Mouse (Mus musculus) liver, embryonic 15.5 days (tissue): ENCODE results near the gene Nebl. TPM values are rescaled to one million over a fixed set of nuclear protein-coding genes. Genes with fewer than 3 reads are reported as not detected.
A peak's percentile ranks its signal among the peaks of the same experiment; 100 is the strongest.

Source experiments
- ATAC-seq: fragments of 200-750 bp; cut with Nextera tagmentation; 2 replicates; pipeline ENCODE4 v1.8.0; 2017; ENCODE audit warnings: moderate number of reproducible peaks, mild to moderate bottlenecking, moderate library complexity; ENCODE audit not compliant: insufficient read depth
- H3K27ac ChIP-seq: fragments of 300-500 bp; sonication (generic); replicated peaks from 2 replicates; pipeline ENCODE4 v1.5.1; 2015; ENCODE audit warnings: mild to moderate bottlenecking, inconsistent platforms
- H3K27me3 ChIP-seq: fragments of 300-500 bp; sonication (generic); 2 replicates; pipeline ENCODE4 v1.6.1; 2015; ENCODE audit warnings: mild to moderate bottlenecking, inconsistent platforms
- H3K36me3 ChIP-seq: fragments of 300-500 bp; sonication (generic); replicated peaks from 2 replicates; pipeline ENCODE4 v1.6.1; 2015; ENCODE audit warnings: moderate library complexity, mild to moderate bottlenecking, inconsistent platforms
- H3K4me1 ChIP-seq: fragments of 300-500 bp; sonication (generic); replicated peaks from 2 replicates; pipeline ENCODE4 v1.6.1; 2015; ENCODE audit warnings: inconsistent platforms
- H3K4me2 ChIP-seq: fragments of 300-500 bp; sonication (generic); 2 replicates; pipeline ENCODE4 v1.6.1; 2015; ENCODE audit warnings: moderate library complexity, mild to moderate bottlenecking, inconsistent platforms
- H3K4me3 ChIP-seq: fragments of 300-500 bp; sonication (generic); replicated peaks from 2 replicates; pipeline ENCODE4 v1.5.1; 2015; ENCODE audit warnings: mild to moderate bottlenecking, inconsistent platforms
- H3K9ac ChIP-seq: fragments of 300-500 bp; sonication (generic); 2 replicates; pipeline ENCODE4 v1.6.1; 2015; ENCODE audit warnings: moderate library complexity, mild to moderate bottlenecking, inconsistent platforms
- H3K9me3 ChIP-seq: fragments of 300-500 bp; sonication (generic); replicated peaks from 2 replicates; pipeline ENCODE4 v1.6.1; 2016; ENCODE audit warnings: inconsistent platforms
- WGBS: fragments of 180-500 bp; shearing (Covaris S2); methylation state at CpG from one replicate; pipeline ENCODE4 v1.1.7; 2015; ENCODE audit warnings: mixed read lengths; ENCODE audit not compliant: insufficient replicate concordance; 5-methylcytosine and 5-hydroxymethylcytosine counted together
- polyA plus RNA-seq: library from polyadenylated mRNA; unstranded; fragments of >200 nt; fragmentation: Nextera tagmentation; extraction: Ambion mirVana; gene quantifications from 2 replicates; pipeline ENCODE4 v1.2.1, GENCODE M21; 2015

Gene Nebl
- polyA plus RNA-seq: 0.30 and 0.35 TPM in 2 replicates

GRCm38 (mm10) chr2:17730957-17731830 is at the start of gene Nebl:
Gene Nebl (minus strand): TSS chr2:17731464.
- Histone ChIP-seq H3K27ac (no peak within 1 kb of the TSS), H3K4me3 (peak within 1 kb of the TSS; percentile 48), H3K36me3 (no peaks in the 10 kb centered on the region), H3K27me3 (peaks cover 57% of the 10 kb centered on the region), H3K9ac (no peak within 1 kb of the TSS), H3K4me1 (peaks cover 8% of the 10 kb centered on the region; the same call in 1 of the 2 replicates), H3K9me3 (no peaks in the 10 kb centered on the region), H3K4me2 (peak within 1 kb of the TSS; percentile 70)
- under 1% methylated on average over 57 of the region's 59 CpGs for WGBS
- no peak for ATAC-seq

GRCm38 (mm10) chr2:17770246-17770825 is 39.1 kb upstream of the Nebl start:
- H3K9me3 ChIP-seq: no peaks in the 10 kb centered on the region
- H3K4me1 ChIP-seq: no peaks in the 10 kb centered on the region
- H3K27ac ChIP-seq: no peak overlapping the region
- ATAC-seq: no peak
- H3K36me3 ChIP-seq: no peaks in the 10 kb centered on the region
- H3K9ac ChIP-seq: no peak overlapping the region
- H3K27me3 ChIP-seq: no peaks in the 10 kb centered on the region
- no peak overlapping the region for H3K4me2 ChIP-seq
- 61% methylated on average over 4 of the region's 4 CpGs for WGBS
- H3K4me3 ChIP-seq: no peak overlapping the region

- ATAC-seq: no peak
- Histone ChIP-seq H3K4me2 (no peak overlapping the region), H3K9ac (no peak overlapping the region), H3K27me3 (no peaks in the 10 kb centered on the region), H3K4me3 (no peak overlapping the region), H3K36me3 (no peaks in the 10 kb centered on the region), H3K9me3 (no peaks in the 10 kb centered on the region), H3K27ac (no peak overlapping the region), H3K4me1 (no peaks in the 10 kb centered on the region)
- 52% methylated on average over 5 of the region's 5 CpGs for WGBS
Observed at GRCm38 (mm10) chr2:17769242-17769755, 38.0 kb upstream of the Nebl start.

- WGBS: 49% methylated on average over 4 of the region's 4 CpGs
- Histone ChIP-seq H3K9ac (no peak overlapping the region), H3K4me2 (no peak overlapping the region), H3K4me3 (no peak overlapping the region), H3K27ac (no peak overlapping the region), H3K27me3 (no peaks in the 10 kb centered on the region), H3K9me3 (no peaks in the 10 kb centered on the region), H3K36me3 (no peaks in the 10 kb centered on the region), H3K4me1 (no peaks in the 10 kb centered on the region)
- no peak for ATAC-seq
Observed at GRCm38 (mm10) chr2:17756271-17756670, 25.0 kb upstream of the Nebl start.

- WGBS: 4% methylated on average over 11 of the region's 11 CpGs
Observed at GRCm38 (mm10) chr2:17742051-17742763, 10.9 kb upstream of the Nebl start.

GRCm38 (mm10) chr2:17741555-17741954 is 10.3 kb upstream of the Nebl start:
- 2% methylated on average over 16 of the region's 16 CpGs for WGBS
- no peak overlapping the region for H3K9ac ChIP-seq
- H3K36me3 ChIP-seq: no peaks in the 10 kb centered on the region
- no peak overlapping the region for H3K27ac ChIP-seq
- H3K9me3 ChIP-seq: no peaks in the 10 kb centered on the region
- ATAC-seq: no peak
- no peaks in the 10 kb centered on the region; the same call in 1 of the 2 replicates for H3K27me3 ChIP-seq
- peaks cover 6% of the 10 kb centered on the region for H3K4me1 ChIP-seq
- H3K4me2 ChIP-seq: peak overlapping the region; percentile 53
- H3K4me3 ChIP-seq: peak overlapping the region; percentile 23

More at GRCm38 (mm10) chr2:17742051-17742763, 10.9 kb upstream of the Nebl start:
- Histone ChIP-seq H3K36me3 (no peaks in the 10 kb centered on the region), H3K4me3 (peak overlapping the region; percentile 23; the same call in 1 of the 2 replicates), H3K27me3 (no peaks in the 10 kb centered on the region; the same call in 1 of the 2 replicates), H3K4me2 (peak overlapping the region; percentile 53), H3K9me3 (no peaks in the 10 kb centered on the region), H3K9ac (no peak overlapping the region), H3K27ac (no peak overlapping the region), H3K4me1 (peaks cover 6% of the 10 kb centered on the region)
- ATAC-seq: no peak

- WGBS: 47% methylated on average over 2 of the region's 2 CpGs
- H3K27me3 ChIP-seq: no peaks in the 10 kb centered on the region; the same call in 1 of the 2 replicates
- H3K36me3 ChIP-seq: no peaks in the 10 kb centered on the region
- H3K4me2 ChIP-seq: no peak overlapping the region
- H3K9ac ChIP-seq: no peak overlapping the region
- no peak overlapping the region for H3K4me3 ChIP-seq
- H3K27ac ChIP-seq: no peak overlapping the region
- no peak for ATAC-seq
- peaks cover 6% of the 10 kb centered on the region for H3K4me1 ChIP-seq
- H3K9me3 ChIP-seq: no peaks in the 10 kb centered on the region
Observed at GRCm38 (mm10) chr2:17740454-17740853, 9.2 kb upstream of the Nebl start.

GRCm38 (mm10) chr2:17732210-17732609 is 946 bp upstream of the Nebl start:
- H3K9ac ChIP-seq: no peak overlapping the region
- peaks cover 57% of the 10 kb centered on the region for H3K27me3 ChIP-seq
- H3K4me1 ChIP-seq: peaks cover 8% of the 10 kb centered on the region; the same call in 1 of the 2 replicates
- no peak overlapping the region for H3K27ac ChIP-seq
- 35% methylated on average over 7 of the region's 7 CpGs for WGBS
- no peak overlapping the region for H3K4me3 ChIP-seq
- ATAC-seq: no peak
- H3K36me3 ChIP-seq: no peaks in the 10 kb centered on the region
- H3K4me2 ChIP-seq: no peak overlapping the region
- no peaks in the 10 kb centered on the region for H3K9me3 ChIP-seq

GRCm38 (mm10) chr2:17731831-17732200 is 552 bp upstream of the Nebl start:
- Histone ChIP-seq H3K9me3 (no peaks in the 10 kb centered on the region), H3K9ac (no peak overlapping the region), H3K36me3 (no peaks in the 10 kb centered on the region), H3K27me3 (peaks cover 57% of the 10 kb centered on the region), H3K4me1 (peaks cover 8% of the 10 kb centered on the region; the same call in 1 of the 2 replicates), H3K4me3 (no peak overlapping the region), H3K27ac (no peak overlapping the region), H3K4me2 (no peak overlapping the region)
- no peak for ATAC-seq
- WGBS: 9% methylated on average over 6 of the region's 6 CpGs

- no peak for ATAC-seq
- H3K9me3 ChIP-seq: no peaks in the 10 kb centered on the region
- peak overlapping the region; percentile 48 for H3K4me3 ChIP-seq
- H3K27me3 ChIP-seq: peaks cover 57% of the 10 kb centered on the region
- H3K4me1 ChIP-seq: peaks cover 8% of the 10 kb centered on the region; the same call in 1 of the 2 replicates
- no peaks in the 10 kb centered on the region for H3K36me3 ChIP-seq
- no peak overlapping the region for H3K27ac ChIP-seq
- H3K9ac ChIP-seq: no peak overlapping the region
- WGBS: under 1% methylated on average over 20 of the region's 20 CpGs
- peak overlapping the region; percentile 70 for H3K4me2 ChIP-seq
Observed at GRCm38 (mm10) chr2:17730648-17730956, 662 bp downstream of the Nebl start.
